ENCODE assay signal across 12 mouse cellular contexts in genomic region chr6:88899628-88900027, GRCm38 (mm10).
"Had no signal": no experiment of that assay in that cellular context is flagged by ENCODE, and none has a peak within 500 bp of the region (broad histone marks: within the 10 kb centered on the region; RNA-seq: fewer than 3 reads in every experiment).

No protein-coding gene starts in this region.

- H3K9ac ChIP-seq: kidney, embryonic 15.5 days; limb, embryonic 15.5 days; neural tube, embryonic 15.5 days had no signal

- H3K9me3 ChIP-seq: kidney, embryonic 15.5 days; limb, embryonic 15.5 days; neural tube, embryonic 15.5 days had no signal

- H3K4me3 ChIP-seq: left cerebral cortex, adult 2 months had no signal

- H3K36me3 ChIP-seq: neural tube, embryonic 15.5 days had no signal

- H3K4me2 ChIP-seq: limb, embryonic 15.5 days; midbrain, embryonic 11.5 days had no signal

- H3K27ac ChIP-seq: left cerebral cortex, adult 2 months; limb, embryonic 15.5 days; neural tube, embryonic 15.5 days had no signal

- H3K27me3 ChIP-seq: kidney, embryonic 15.5 days; limb, embryonic 15.5 days; neural tube, embryonic 15.5 days had no signal

- ATAC-seq: intestine, embryonic 16.5 days had no signal

- DNase-seq: kidney, adult 2 months; kidney, postnatal 14 days; lung, adult 18-20 months; right cerebral cortex, adult 18-20 months; right cerebral cortex, postnatal 25 days; thymus, postnatal 36 days had no signal
